Mouse (Mus musculus): ENCODE measurements around the gene Gm49358.
A peak's percentile ranks its signal among the peaks of the same experiment; 100 is the strongest.

Gm49358 gene

GRCm38 (mm10) chr10:86769216-86769615 lies 5.4 kb downstream of the Gm49358 start:
- no peak for DNase-seq (ENCODE audit: low read depth, low spot score)

GRCm38 (mm10) chr10:86769797-86770196 lies 6.0 kb downstream of the Gm49358 start:
- Histone ChIP-seq H3K27me3 (ENCODE audit: control insufficient read depth, insufficient read depth, low read length, poor library complexity, severe bottlenecking) (no peaks in the 10 kb centered on the region), H3K36me3 (ENCODE audit: control insufficient read depth, insufficient read depth, low read length, poor library complexity, severe bottlenecking) (no peaks in the 10 kb centered on the region)
- DNase-seq (ENCODE audit: low read depth, low spot score) = no peak

More at GRCm38 (mm10) chr10:86769216-86769615, 5.4 kb downstream of the Gm49358 start:
- Histone ChIP-seq H3K36me3 (ENCODE audit: control insufficient read depth, insufficient read depth, low read length, poor library complexity, severe bottlenecking) (no peaks in the 10 kb centered on the region), H3K27me3 (ENCODE audit: control insufficient read depth, insufficient read depth, low read length, poor library complexity, severe bottlenecking) (no peaks in the 10 kb centered on the region)

- DNase-seq (ENCODE audit: low read depth, low spot score) = no peak
- no peaks in the 10 kb centered on the region for H3K36me3 ChIP-seq (ENCODE audit: control insufficient read depth, insufficient read depth, low read length, poor library complexity, severe bottlenecking)
Observed at GRCm38 (mm10) chr10:86771701-86772100, 7.9 kb downstream of the Gm49358 start.

GRCm38 (mm10) chr10:86772231-86772631 lies 8.5 kb downstream of the Gm49358 start:
- peak; percentile 22 for DNase-seq (ENCODE audit: low read depth, low spot score)
- no peaks in the 10 kb centered on the region for H3K27me3 ChIP-seq (ENCODE audit: control insufficient read depth, insufficient read depth, low read length, poor library complexity, severe bottlenecking)
- no peaks in the 10 kb centered on the region for H3K36me3 ChIP-seq (ENCODE audit: control insufficient read depth, insufficient read depth, low read length, poor library complexity, severe bottlenecking)

More at GRCm38 (mm10) chr10:86771701-86772100, 7.9 kb downstream of the Gm49358 start:
- no peaks in the 10 kb centered on the region for H3K27me3 ChIP-seq (ENCODE audit: control insufficient read depth, insufficient read depth, low read length, poor library complexity, severe bottlenecking)

- no peak for DNase-seq (ENCODE audit: low read depth, low spot score)
- Histone ChIP-seq H3K27me3 (ENCODE audit: control insufficient read depth, insufficient read depth, low read length, poor library complexity, severe bottlenecking) (no peaks in the 10 kb centered on the region), H3K36me3 (ENCODE audit: control insufficient read depth, insufficient read depth, low read length, poor library complexity, severe bottlenecking) (no peaks in the 10 kb centered on the region)
Observed at GRCm38 (mm10) chr10:86773360-86773759, 9.6 kb downstream of the Gm49358 start.

GRCm38 (mm10) chr10:86776281-86776680 lies 12.5 kb downstream of the Gm49358 start:
- no peak for DNase-seq (ENCODE audit: low read depth, low spot score)
- H3K27me3 ChIP-seq (ENCODE audit: control insufficient read depth, insufficient read depth, low read length, poor library complexity, severe bottlenecking) = no peaks in the 10 kb centered on the region
- H3K36me3 ChIP-seq (ENCODE audit: control insufficient read depth, insufficient read depth, low read length, poor library complexity, severe bottlenecking) = no peaks in the 10 kb centered on the region

GRCm38 (mm10) chr10:86777614-86778319 lies 14.0 kb downstream of the Gm49358 start:
- no peak for DNase-seq (ENCODE audit: low read depth, low spot score)
- no peaks in the 10 kb centered on the region for H3K27me3 ChIP-seq (ENCODE audit: control insufficient read depth, insufficient read depth, low read length, poor library complexity, severe bottlenecking)
- no peaks in the 10 kb centered on the region for H3K36me3 ChIP-seq (ENCODE audit: control insufficient read depth, insufficient read depth, low read length, poor library complexity, severe bottlenecking)

- Histone ChIP-seq H3K27me3 (ENCODE audit: control insufficient read depth, insufficient read depth, low read length, poor library complexity, severe bottlenecking) (no peaks in the 10 kb centered on the region), H3K36me3 (ENCODE audit: control insufficient read depth, insufficient read depth, low read length, poor library complexity, severe bottlenecking) (no peaks in the 10 kb centered on the region)
- peak; percentile 98 for DNase-seq (ENCODE audit: low read depth, low spot score)
Observed at GRCm38 (mm10) chr10:86778398-86779116, 14.8 kb downstream of the Gm49358 start, which contains the start of gene Nt5dc3. TSS of gene Nt5dc3 (plus strand) at chr10:86779005.

GRCm38 (mm10) chr10:86779117-86779755 lies 15.5 kb downstream of the Gm49358 start:
- H3K36me3 ChIP-seq (ENCODE audit: control insufficient read depth, insufficient read depth, low read length, poor library complexity, severe bottlenecking) = no peaks in the 10 kb centered on the region
- no peaks in the 10 kb centered on the region for H3K27me3 ChIP-seq (ENCODE audit: control insufficient read depth, insufficient read depth, low read length, poor library complexity, severe bottlenecking)
- DNase-seq (ENCODE audit: low read depth, low spot score) = peak; percentile 42

- H3K27me3 ChIP-seq (ENCODE audit: control insufficient read depth, insufficient read depth, low read length, poor library complexity, severe bottlenecking) = no peaks in the 10 kb centered on the region
- DNase-seq (ENCODE audit: low read depth, low spot score) = no peak
- no peaks in the 10 kb centered on the region for H3K36me3 ChIP-seq (ENCODE audit: control insufficient read depth, insufficient read depth, low read length, poor library complexity, severe bottlenecking)
Observed at GRCm38 (mm10) chr10:86779816-86780500, 16.2 kb downstream of the Gm49358 start.

- no peak for DNase-seq (ENCODE audit: low read depth, low spot score)
- H3K36me3 ChIP-seq (ENCODE audit: control insufficient read depth, insufficient read depth, low read length, poor library complexity, severe bottlenecking) = no peaks in the 10 kb centered on the region
- no peaks in the 10 kb centered on the region for H3K27me3 ChIP-seq (ENCODE audit: control insufficient read depth, insufficient read depth, low read length, poor library complexity, severe bottlenecking)
Observed at GRCm38 (mm10) chr10:86781641-86782040, 17.9 kb downstream of the Gm49358 start.

- DNase-seq (ENCODE audit: low read depth, low spot score) = no peak
- no peaks in the 10 kb centered on the region for H3K27me3 ChIP-seq (ENCODE audit: control insufficient read depth, insufficient read depth, low read length, poor library complexity, severe bottlenecking)
- H3K36me3 ChIP-seq (ENCODE audit: control insufficient read depth, insufficient read depth, low read length, poor library complexity, severe bottlenecking) = no peaks in the 10 kb centered on the region
Observed at GRCm38 (mm10) chr10:86782656-86783055, 18.9 kb downstream of the Gm49358 start.

GRCm38 (mm10) chr10:86783561-86783960 lies 19.8 kb downstream of the Gm49358 start:
- no peak for DNase-seq (ENCODE audit: low read depth, low spot score)
- Histone ChIP-seq H3K36me3 (ENCODE audit: control insufficient read depth, insufficient read depth, low read length, poor library complexity, severe bottlenecking) (no peaks in the 10 kb centered on the region), H3K27me3 (ENCODE audit: control insufficient read depth, insufficient read depth, low read length, poor library complexity, severe bottlenecking) (no peaks in the 10 kb centered on the region)

GRCm38 (mm10) chr10:86784126-86784675 lies 20.4 kb downstream of the Gm49358 start:
- H3K27me3 ChIP-seq (ENCODE audit: control insufficient read depth, insufficient read depth, low read length, poor library complexity, severe bottlenecking) = no peaks in the 10 kb centered on the region
- DNase-seq (ENCODE audit: low read depth, low spot score) = no peak
- H3K36me3 ChIP-seq (ENCODE audit: control insufficient read depth, insufficient read depth, low read length, poor library complexity, severe bottlenecking) = no peaks in the 10 kb centered on the region
